Mouse (Mus musculus): ENCODE data around the gene Ssr3. TPM values are rescaled to one million over a fixed set of nuclear protein-coding genes. Genes with fewer than 3 reads are reported as not detected.
"Not testable (repeated sequence)": the region's sequence is repeated elsewhere in the genome, so short reads cannot be mapped to it uniquely, and the experiment has no call there.

Ssr3 gene
- polyA plus RNA-seq, 1 experiment from 2014 or later: 349 TPM

DNA sequence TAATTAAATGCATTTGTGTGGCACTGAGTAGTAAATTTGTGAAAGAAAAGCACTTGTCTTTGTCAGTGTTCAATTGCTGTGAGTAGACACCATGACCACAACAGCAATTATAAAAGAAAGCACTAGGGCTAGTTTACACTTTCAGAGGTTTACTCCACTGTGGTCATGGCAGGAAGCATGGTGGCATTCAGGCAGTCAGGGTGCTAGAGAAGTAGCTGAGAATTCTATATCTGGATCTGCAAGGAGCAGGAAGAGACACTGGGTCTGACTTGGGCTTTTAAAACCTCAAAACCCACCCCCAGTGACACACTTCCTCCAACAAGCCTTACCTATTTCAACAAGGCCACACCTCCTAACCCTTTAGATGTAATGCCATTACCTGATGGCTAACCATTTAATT is 24.1 kb upstream of the Ssr3 start:
- H3K4me2 ChIP-seq (ENCODE audit: low read depth, low read length): no peak overlapping the region
- no peak for DNase-seq (ENCODE audit: low spot score)
- peaks cover 4% of the 10 kb centered on the region; the same call in 1 of the 2 replicates for H3K4me1 ChIP-seq (ENCODE audit: control insufficient read depth, insufficient read depth, low read length)
- no peaks in the 10 kb centered on the region for H3K36me3 ChIP-seq (ENCODE audit: control insufficient read depth, insufficient read depth, low read length)
- H3K27me3 ChIP-seq (replicated peaks; ENCODE audit: control insufficient read depth, insufficient read depth, low read length): no peaks in the 10 kb centered on the region
- no peak overlapping the region for H3K27ac ChIP-seq (replicated peaks; ENCODE audit: low read depth, low read length)
- H3K9me3 ChIP-seq (ENCODE audit: control insufficient read depth, low read length): no peaks in the 10 kb centered on the region
- no peak overlapping the region for H3K4me3 ChIP-seq (ENCODE audit: low read depth, low read length)
- ATAC-seq (ENCODE audit: low read depth): no peak
- H3K9ac ChIP-seq (ENCODE audit: low read depth, low read length): no peak overlapping the region

- Histone ChIP-seq H3K9ac (ENCODE audit: low read depth, low read length) (no peak overlapping the region), H3K27me3 (replicated peaks; ENCODE audit: control insufficient read depth, insufficient read depth, low read length) (no peaks in the 10 kb centered on the region), H3K4me1 (ENCODE audit: control insufficient read depth, insufficient read depth, low read length) (no peaks in the 10 kb centered on the region), H3K27ac (replicated peaks; ENCODE audit: low read depth, low read length) (no peak overlapping the region), H3K36me3 (ENCODE audit: control insufficient read depth, insufficient read depth, low read length) (no peaks in the 10 kb centered on the region), H3K9me3 (ENCODE audit: control insufficient read depth, low read length) (no peaks in the 10 kb centered on the region), H3K4me2 (ENCODE audit: low read depth, low read length) (no peak overlapping the region), H3K4me3 (ENCODE audit: low read depth, low read length) (no peak overlapping the region)
- ATAC-seq (ENCODE audit: low read depth) (no peak), DNase-seq (ENCODE audit: low spot score) (no peak)
These were observed 15.5 kb upstream of the Ssr3 start for GRCm38 (mm10) chr3:65407891-65408290.

DNA sequence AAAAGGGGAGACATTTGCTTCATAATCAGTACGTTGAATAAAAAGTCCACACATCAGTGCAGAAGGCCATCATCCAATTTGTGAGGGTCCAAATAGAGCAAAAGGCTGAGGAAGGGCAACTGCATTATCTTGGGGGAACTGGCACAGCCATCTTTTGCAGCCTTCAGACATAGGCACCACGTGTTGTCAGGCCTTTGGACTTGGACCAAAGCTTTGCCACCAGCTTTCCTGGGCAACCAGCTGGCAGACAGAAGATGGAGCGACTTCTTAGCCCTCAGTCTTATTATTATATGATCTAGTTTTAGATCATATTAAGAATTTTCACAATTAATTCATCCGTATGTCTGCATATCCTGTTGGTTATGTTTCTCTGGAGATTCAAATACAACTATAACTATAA is 13.4 kb upstream of the Ssr3 start:
- Histone ChIP-seq H3K4me2 (ENCODE audit: low read depth, low read length) (no peak overlapping the region), H3K9ac (ENCODE audit: low read depth, low read length) (no peak overlapping the region), H3K27me3 (replicated peaks; ENCODE audit: control insufficient read depth, insufficient read depth, low read length) (no peaks in the 10 kb centered on the region), H3K9me3 (ENCODE audit: control insufficient read depth, low read length) (no peaks in the 10 kb centered on the region), H3K27ac (replicated peaks; ENCODE audit: low read depth, low read length) (no peak overlapping the region), H3K4me1 (ENCODE audit: control insufficient read depth, insufficient read depth, low read length) (no peaks in the 10 kb centered on the region), H3K4me3 (ENCODE audit: low read depth, low read length) (no peak overlapping the region), H3K36me3 (ENCODE audit: control insufficient read depth, insufficient read depth, low read length) (no peaks in the 10 kb centered on the region)
- no peak for DNase-seq (ENCODE audit: low spot score)
- 75% methylated on average over 4 of the region's 4 CpGs for WGBS
- no peak for ATAC-seq (ENCODE audit: low read depth)

GRCm38 (mm10) chr3:65397566-65397965 is 5.1 kb upstream of the Ssr3 start:
- H3K4me2 ChIP-seq (ENCODE audit: low read depth, low read length): no peak overlapping the region
- H3K27me3 ChIP-seq (replicated peaks; ENCODE audit: control insufficient read depth, insufficient read depth, low read length): no peaks in the 10 kb centered on the region
- WGBS: 94% methylated on average over 3 of the region's 3 CpGs
- no peak for ATAC-seq (ENCODE audit: low read depth)
- no peak overlapping the region for H3K4me3 ChIP-seq (ENCODE audit: low read depth, low read length)
- H3K9ac ChIP-seq (ENCODE audit: low read depth, low read length): no peak overlapping the region
- no peak overlapping the region for H3K27ac ChIP-seq (replicated peaks; ENCODE audit: low read depth, low read length)
- no peak for DNase-seq (ENCODE audit: low spot score)
- H3K9me3 ChIP-seq (ENCODE audit: control insufficient read depth, low read length): no peaks in the 10 kb centered on the region
- H3K4me1 ChIP-seq (ENCODE audit: control insufficient read depth, insufficient read depth, low read length): no peaks in the 10 kb centered on the region
- H3K36me3 ChIP-seq (ENCODE audit: control insufficient read depth, insufficient read depth, low read length): no peaks in the 10 kb centered on the region

GRCm38 (mm10) chr3:65396835-65397504 is 4.5 kb upstream of the Ssr3 start:
- H3K9ac ChIP-seq (ENCODE audit: low read depth, low read length): no peak overlapping the region
- no peaks in the 10 kb centered on the region for H3K27me3 ChIP-seq (replicated peaks; ENCODE audit: control insufficient read depth, insufficient read depth, low read length)
- H3K27ac ChIP-seq (replicated peaks; ENCODE audit: low read depth, low read length): no peak overlapping the region
- no peak overlapping the region for H3K4me3 ChIP-seq (ENCODE audit: low read depth, low read length)
- ATAC-seq (ENCODE audit: low read depth) (no peak), DNase-seq (ENCODE audit: low spot score) (no peak)
- no peak overlapping the region for H3K4me2 ChIP-seq (ENCODE audit: low read depth, low read length)
- no peaks in the 10 kb centered on the region for H3K4me1 ChIP-seq (ENCODE audit: control insufficient read depth, insufficient read depth, low read length)
- 77% methylated on average over 4 of the region's 4 CpGs for WGBS
- H3K9me3 ChIP-seq (ENCODE audit: control insufficient read depth, low read length): no peaks in the 10 kb centered on the region
- no peaks in the 10 kb centered on the region for H3K36me3 ChIP-seq (ENCODE audit: control insufficient read depth, insufficient read depth, low read length)

DNA sequence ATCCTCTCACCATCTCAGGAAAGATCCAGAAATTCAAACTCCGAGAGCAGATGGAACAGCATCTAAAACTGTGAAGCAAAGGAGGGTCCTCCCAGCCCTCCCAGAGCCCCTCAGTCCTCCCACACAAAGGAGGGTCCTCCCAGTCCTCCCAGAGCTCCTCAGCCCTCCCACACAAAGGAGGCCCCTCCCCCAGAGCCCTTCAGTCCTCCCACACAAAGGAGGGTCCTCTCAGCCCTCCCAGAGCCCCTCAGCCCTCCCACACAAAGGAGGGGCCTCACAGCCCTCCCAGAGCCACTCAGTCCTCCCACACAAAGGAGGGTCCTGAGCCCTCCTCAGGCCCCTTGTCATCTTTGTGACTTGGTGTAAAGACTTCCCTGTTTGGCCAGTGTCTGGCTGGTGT is 2.7 kb upstream of the Ssr3 start:
- not testable (repeated sequence) for H3K9ac ChIP-seq (ENCODE audit: low read depth, low read length); DNase-seq (ENCODE audit: low spot score); ATAC-seq (ENCODE audit: low read depth); H3K27me3 ChIP-seq (replicated peaks; ENCODE audit: control insufficient read depth, insufficient read depth, low read length); H3K36me3 ChIP-seq (ENCODE audit: control insufficient read depth, insufficient read depth, low read length); H3K4me1 ChIP-seq (ENCODE audit: control insufficient read depth, insufficient read depth, low read length); H3K4me3 ChIP-seq (ENCODE audit: low read depth, low read length); H3K27ac ChIP-seq (replicated peaks; ENCODE audit: low read depth, low read length); H3K4me2 ChIP-seq (ENCODE audit: low read depth, low read length); H3K9me3 ChIP-seq (ENCODE audit: control insufficient read depth, low read length)
- WGBS: 82% methylated on average over 1 of the region's 1 CpGs

GRCm38 (mm10) chr3:65391784-65392420 is 521 bp downstream of the Ssr3 start:
- Histone ChIP-seq H3K27me3 (replicated peaks; ENCODE audit: control insufficient read depth, insufficient read depth, low read length) (no peaks in the 10 kb centered on the region), H3K4me3 (ENCODE audit: low read depth, low read length) (peak overlapping the region; percentile 88), H3K4me2 (ENCODE audit: low read depth, low read length) (peak overlapping the region; percentile 61), H3K4me1 (ENCODE audit: control insufficient read depth, insufficient read depth, low read length) (peaks cover 12% of the 10 kb centered on the region; the same call in 1 of the 2 replicates), H3K27ac (replicated peaks; ENCODE audit: low read depth, low read length) (peak overlapping the region; percentile 94), H3K36me3 (ENCODE audit: control insufficient read depth, insufficient read depth, low read length) (peaks cover 34% of the 10 kb centered on the region), H3K9me3 (ENCODE audit: control insufficient read depth, low read length) (no peaks in the 10 kb centered on the region), H3K9ac (ENCODE audit: low read depth, low read length) (peak overlapping the region; percentile 96)
- WGBS: under 1% methylated on average over 36 of the region's 37 CpGs
- ATAC-seq (ENCODE audit: low read depth) (peak; percentile 56), DNase-seq (ENCODE audit: low spot score) (peak; percentile 70)

- Histone ChIP-seq H3K9me3 (ENCODE audit: control insufficient read depth, low read length) (no peaks in the 10 kb centered on the region), H3K9ac (ENCODE audit: low read depth, low read length) (peak overlapping the region; percentile 96), H3K27me3 (replicated peaks; ENCODE audit: control insufficient read depth, insufficient read depth, low read length) (no peaks in the 10 kb centered on the region), H3K4me3 (ENCODE audit: low read depth, low read length) (peak overlapping the region; percentile 88), H3K4me1 (ENCODE audit: control insufficient read depth, insufficient read depth, low read length) (peaks cover 12% of the 10 kb centered on the region; the same call in 1 of the 2 replicates), H3K27ac (replicated peaks; ENCODE audit: low read depth, low read length) (peak overlapping the region; percentile 94), H3K4me2 (ENCODE audit: low read depth, low read length) (peak overlapping the region; percentile 61), H3K36me3 (ENCODE audit: control insufficient read depth, insufficient read depth, low read length) (peaks cover 40% of the 10 kb centered on the region)
- no peak for ATAC-seq (ENCODE audit: low read depth)
- no peak for DNase-seq (ENCODE audit: low spot score)
- 29% methylated on average over 6 of the region's 6 CpGs for WGBS
These were observed 1.1 kb downstream of the Ssr3 start for GRCm38 (mm10) chr3:65391222-65391783.

DNA sequence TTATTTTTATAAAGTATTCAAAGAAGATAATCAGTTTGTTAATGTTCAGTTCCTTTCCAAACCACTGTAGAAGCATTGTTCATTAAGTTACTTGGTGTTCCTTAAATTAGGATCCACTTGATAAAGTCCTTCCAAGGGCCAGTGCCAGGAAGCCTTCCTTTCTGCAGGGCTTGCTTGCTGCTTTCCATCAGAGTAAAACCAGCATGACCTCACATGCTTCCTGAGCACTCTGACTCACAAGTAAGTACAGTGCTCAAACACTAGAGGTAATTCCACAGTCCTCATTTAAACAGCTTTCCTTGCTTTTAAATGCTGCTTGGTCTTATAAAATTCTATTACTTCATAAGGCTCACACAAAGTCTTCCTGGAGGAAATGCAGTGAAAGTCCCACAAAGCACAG is 6.7 kb downstream of the Ssr3 start:
- Histone ChIP-seq H3K36me3 (ENCODE audit: control insufficient read depth, insufficient read depth, low read length) (peaks cover 91% of the 10 kb centered on the region), H3K4me3 (ENCODE audit: low read depth, low read length) (no peak overlapping the region), H3K4me1 (ENCODE audit: control insufficient read depth, insufficient read depth, low read length) (peaks cover 8% of the 10 kb centered on the region; the same call in 1 of the 2 replicates)

More for the DNA sequence above, 6.7 kb downstream of the Ssr3 start:
- H3K4me2 ChIP-seq (ENCODE audit: low read depth, low read length): no peak overlapping the region
- no peaks in the 10 kb centered on the region for H3K27me3 ChIP-seq (replicated peaks; ENCODE audit: control insufficient read depth, insufficient read depth, low read length)
- no peak for ATAC-seq (ENCODE audit: low read depth)
- no peaks in the 10 kb centered on the region for H3K9me3 ChIP-seq (ENCODE audit: control insufficient read depth, low read length)
- no peak overlapping the region for H3K9ac ChIP-seq (ENCODE audit: low read depth, low read length)
- DNase-seq (ENCODE audit: low spot score): no peak
- no peak overlapping the region for H3K27ac ChIP-seq (replicated peaks; ENCODE audit: low read depth, low read length)
